Mouse (Mus musculus) kidney, embryonic 14.5 days (tissue): ENCODE measurements at regions not wholly inside any gene's neighbourhood (a gene's known extent, or its start where the extent isn't known, plus 50 kb on each side); places are given as distances from the start of the nearest gene placed in this dataset.

Source experiments
- ATAC-seq: fragments of 200-750 bp; cut with Nextera tagmentation; 2 replicates; pipeline ENCODE4 v1.8.0; 2017; ENCODE audit warnings: moderate number of reproducible peaks, mild to moderate bottlenecking, moderate TSS enrichment, moderate library complexity; ENCODE audit not compliant: low FRiP score, low TSS enrichment
- H3K27ac ChIP-seq: fragments of 300-500 bp; sonication (generic); 2 replicates; pipeline ENCODE4 v1.5.1; 2014; ENCODE audit warnings: low read depth, mild to moderate bottlenecking, low read length, moderate library complexity, mixed read lengths
- H3K27me3 ChIP-seq: fragments of 300-500 bp; sonication (generic); 2 replicates; pipeline ENCODE4 v1.6.1; 2014; ENCODE audit warnings: mild to moderate bottlenecking, low read length; ENCODE audit not compliant: control insufficient read depth, insufficient read depth
- H3K36me3 ChIP-seq: fragments of 300-500 bp; sonication (generic); 2 replicates; pipeline ENCODE4 v1.6.1; 2014; ENCODE audit warnings: low read length, mixed read lengths; ENCODE audit not compliant: control insufficient read depth, insufficient read depth
- H3K4me1 ChIP-seq: fragments of 300-500 bp; sonication (generic); 2 replicates; pipeline ENCODE4 v1.6.1; 2014; ENCODE audit warnings: low read length, mixed read lengths; ENCODE audit not compliant: control insufficient read depth, insufficient read depth
- H3K4me2 ChIP-seq: fragments of 300-500 bp; sonication (generic); replicated peaks from 2 replicates; pipeline ENCODE4 v1.6.1; 2014; ENCODE audit warnings: low read depth, mild to moderate bottlenecking, low read length
- H3K4me3 ChIP-seq: fragments of 300-500 bp; sonication (generic); 2 replicates; pipeline ENCODE4 v1.5.1; 2014; ENCODE audit warnings: mild to moderate bottlenecking, low read length
- H3K9ac ChIP-seq: fragments of 300-500 bp; sonication (generic); 2 replicates; pipeline ENCODE4 v1.6.1; 2014; ENCODE audit warnings: low read depth, mild to moderate bottlenecking, low read length, moderate library complexity
- H3K9me3 ChIP-seq: fragments of 300-500 bp; sonication (generic); 2 replicates; pipeline ENCODE4 v1.6.1; 2016; ENCODE audit warnings: low read length; ENCODE audit not compliant: control insufficient read depth
- WGBS: fragments of 180-500 bp; shearing (Covaris S2); extraction: QIAGEN DNeasy Blood & Tissue Kit; methylation state at CpG from one replicate; pipeline ENCODE4 v1.1.7; 2014; 5-methylcytosine and 5-hydroxymethylcytosine counted together

DNA sequence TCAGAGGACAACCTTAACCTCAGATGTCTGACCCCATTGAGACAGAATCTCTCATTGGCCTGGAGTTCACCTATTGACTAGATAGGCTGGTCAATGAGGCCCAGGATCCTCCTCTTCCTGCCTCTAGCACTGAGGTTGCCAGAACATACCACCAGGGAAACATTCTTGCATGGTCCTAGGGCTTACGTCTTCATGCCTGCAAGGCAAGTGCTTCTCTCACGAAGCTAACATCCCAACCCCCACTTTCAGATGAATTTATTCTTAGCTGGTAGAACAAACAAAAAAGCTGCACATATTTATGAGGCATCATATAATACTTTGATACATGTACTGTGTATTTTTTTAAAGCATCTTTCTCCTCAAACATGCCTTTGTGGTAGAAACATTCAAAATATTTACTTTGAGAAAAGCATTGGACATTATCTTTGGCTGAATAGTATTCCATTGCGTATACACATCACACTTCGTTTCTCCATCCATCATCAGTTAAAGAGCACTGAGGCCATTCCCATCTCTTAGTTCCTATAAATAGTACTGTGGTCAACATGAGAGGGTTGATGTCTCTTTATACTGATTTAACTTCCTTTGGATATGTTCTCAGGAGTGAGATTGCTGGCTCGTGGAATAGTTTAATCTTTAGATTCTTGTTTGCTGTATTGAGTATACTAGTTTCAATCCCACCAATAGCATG is 72.2 kb upstream of the Tenm4 start:
- no peaks in the 10 kb centered on the region for H3K4me1 ChIP-seq
- H3K27ac ChIP-seq: no peak overlapping the region
- H3K4me3 ChIP-seq: no peak overlapping the region
- H3K9me3 ChIP-seq: no peaks in the 10 kb centered on the region
- no peak overlapping the region for H3K9ac ChIP-seq
- no peaks in the 10 kb centered on the region for H3K27me3 ChIP-seq
- 89% methylated on average over 5 of the region's 5 CpGs for WGBS
- no peak overlapping the region for H3K4me2 ChIP-seq
- no peak for ATAC-seq
- H3K36me3 ChIP-seq: no peaks in the 10 kb centered on the region

DNA sequence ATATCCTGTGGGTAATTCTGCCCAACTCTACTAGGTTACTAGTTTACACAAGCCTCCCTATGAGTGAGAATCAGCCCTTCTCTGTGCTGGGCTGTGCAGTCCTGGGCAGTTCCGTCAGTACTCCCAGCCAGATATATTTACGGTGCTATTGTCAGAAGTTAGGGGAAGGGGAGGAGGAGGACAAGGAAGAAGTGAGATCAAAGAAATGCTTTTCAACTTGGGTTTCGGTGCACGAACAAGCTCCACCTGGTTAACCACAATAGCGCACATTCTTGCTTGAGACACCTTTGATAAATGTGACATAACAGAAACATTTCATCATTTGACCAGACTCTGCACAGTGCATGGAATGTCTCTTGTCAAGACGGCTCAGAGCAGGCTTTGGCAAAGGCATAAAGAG is 68.3 kb upstream of the Tenm4 start:
- peak; percentile 79 for ATAC-seq
- Histone ChIP-seq H3K9me3 (no peaks in the 10 kb centered on the region), H3K4me1 (no peaks in the 10 kb centered on the region), H3K27me3 (no peaks in the 10 kb centered on the region), H3K4me3 (no peak overlapping the region), H3K9ac (no peak overlapping the region), H3K27ac (no peak overlapping the region), H3K36me3 (no peaks in the 10 kb centered on the region), H3K4me2 (no peak overlapping the region)
- 18% methylated on average over 6 of the region's 6 CpGs for WGBS

DNA sequence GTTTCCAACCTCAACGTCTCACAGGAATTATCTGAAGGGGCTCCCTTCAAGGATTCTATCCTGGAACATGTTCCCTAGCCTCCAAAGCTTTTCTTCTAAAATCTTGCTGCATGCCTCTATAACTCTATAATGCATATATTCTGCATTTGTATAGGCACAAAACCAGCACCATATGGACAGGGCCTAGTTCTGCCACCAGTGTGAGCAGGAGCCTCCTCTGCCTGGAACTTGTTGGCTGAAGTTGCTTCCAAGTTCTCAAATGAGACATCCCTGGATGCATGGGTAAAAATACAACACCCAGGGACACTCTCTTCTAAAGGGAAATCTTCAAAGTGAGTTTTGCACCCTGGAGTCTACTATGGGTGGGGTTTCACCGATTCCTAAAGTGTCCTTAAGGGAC is 62.3 kb upstream of the Tenm4 start:
- Histone ChIP-seq H3K9ac (no peak overlapping the region), H3K27me3 (no peaks in the 10 kb centered on the region), H3K4me2 (no peak overlapping the region), H3K4me3 (no peak overlapping the region), H3K36me3 (no peaks in the 10 kb centered on the region), H3K27ac (no peak overlapping the region), H3K4me1 (no peaks in the 10 kb centered on the region), H3K9me3 (no peaks in the 10 kb centered on the region)
- ATAC-seq: no peak
- WGBS: 66% methylated on average over 2 of the region's 2 CpGs

DNA sequence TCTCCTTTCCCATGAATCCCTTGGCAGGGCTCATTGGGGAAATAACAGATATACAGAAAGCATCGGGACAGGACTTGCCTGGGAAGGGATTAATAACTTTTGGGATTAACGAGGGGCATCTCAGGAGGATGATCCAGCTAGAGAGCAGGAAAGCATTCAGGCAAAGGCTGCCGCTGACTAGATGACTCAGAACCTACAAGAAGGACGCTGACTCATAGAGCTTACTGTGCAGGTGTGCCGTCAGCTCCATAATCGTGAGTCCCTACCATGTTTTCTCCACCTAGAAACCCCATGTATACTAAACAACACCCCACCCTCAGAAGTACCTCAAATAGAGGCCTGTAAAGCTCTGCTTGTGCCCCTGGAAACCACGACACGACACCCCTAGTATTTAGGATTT is 50.9 kb upstream of the Tenm4 start:
- H3K27me3 ChIP-seq: no peaks in the 10 kb centered on the region
- H3K4me3 ChIP-seq: no peak overlapping the region
- H3K4me1 ChIP-seq: no peaks in the 10 kb centered on the region
- 82% methylated on average over 8 of the region's 8 CpGs for WGBS
- H3K4me2 ChIP-seq: no peak overlapping the region
- H3K36me3 ChIP-seq: no peaks in the 10 kb centered on the region
- no peak overlapping the region for H3K27ac ChIP-seq
- ATAC-seq: no peak
- no peaks in the 10 kb centered on the region for H3K9me3 ChIP-seq
- H3K9ac ChIP-seq: no peak overlapping the region
